Mouse (Mus musculus) embryonic fibroblast, embryonic 13.5 days (primary cell): ENCODE results near the gene Set.

Experiments
- CTCF ChIP-seq: IDR thresholded peaks from 2 replicates; pipeline ENCODE4 v1.5.1; 2011; ENCODE audit warnings: mild to moderate bottlenecking, control low read depth, low read length, moderate library complexity, borderline replicate concordance; ENCODE audit not compliant: insufficient read depth
- POLR2A ChIP-seq: IDR thresholded peaks from 2 replicates; pipeline ENCODE4 v1.6.1; 2011; ENCODE audit warnings: low read depth, mild to moderate bottlenecking, control low read depth, low read length, moderate library complexity

DNA sequence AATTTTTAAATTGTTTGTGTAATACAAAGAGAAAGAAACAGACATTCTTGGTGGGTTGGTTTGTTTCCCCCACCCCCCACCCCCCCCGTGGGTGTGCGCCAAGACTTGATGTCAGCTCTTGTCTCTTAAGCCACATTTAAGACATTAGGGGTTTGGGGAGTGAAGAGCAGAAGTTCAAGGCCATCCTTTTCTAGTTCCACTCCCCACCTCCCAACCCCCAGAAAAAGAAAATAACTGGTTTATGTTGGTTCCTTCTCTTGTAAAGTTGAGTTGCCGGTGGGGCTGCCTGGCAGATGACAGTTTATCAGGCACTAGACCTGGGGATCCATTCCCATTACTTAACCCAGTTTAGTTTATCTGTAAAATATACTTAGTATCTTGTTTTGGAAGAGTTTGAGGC lies 7.1 kb downstream of the Set start:
- TF ChIP-seq POLR2A (no peak), CTCF (no peak)
